Mouse (Mus musculus): ENCODE results near the gene Cmtm2b. TPM values are rescaled to one million over a fixed set of nuclear protein-coding genes. Genes with fewer than 3 reads are reported as not detected.

Cmtm2b gene
- total RNA-seq, 1 experiment from 2014 or later = not detected

GRCm38 (mm10) chr8:104342426-104342825 is 20.4 kb downstream of the Cmtm2b start:
- no peak for DNase-seq

DNA sequence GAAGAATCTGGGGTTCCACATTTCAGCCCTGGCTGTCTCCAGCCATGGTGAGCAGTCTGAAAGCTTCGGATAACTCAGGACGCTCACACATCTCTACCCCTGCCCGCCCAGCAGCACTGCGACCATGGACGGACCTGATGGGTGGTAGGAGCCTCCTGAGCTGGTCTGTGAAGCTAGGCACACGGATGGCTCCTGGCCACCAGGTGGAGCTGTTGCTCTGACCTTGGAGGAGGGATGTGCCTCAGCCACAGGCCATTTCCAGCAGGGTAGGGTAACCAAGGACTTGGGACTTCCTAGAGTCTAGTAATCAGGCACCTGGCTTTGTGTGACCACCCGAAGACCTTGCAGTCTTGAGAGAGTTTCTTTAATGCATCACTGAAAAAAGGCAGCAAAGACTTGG is 21.9 kb downstream of the Cmtm2b start:
- DNase-seq = peak; percentile 90

DNA sequence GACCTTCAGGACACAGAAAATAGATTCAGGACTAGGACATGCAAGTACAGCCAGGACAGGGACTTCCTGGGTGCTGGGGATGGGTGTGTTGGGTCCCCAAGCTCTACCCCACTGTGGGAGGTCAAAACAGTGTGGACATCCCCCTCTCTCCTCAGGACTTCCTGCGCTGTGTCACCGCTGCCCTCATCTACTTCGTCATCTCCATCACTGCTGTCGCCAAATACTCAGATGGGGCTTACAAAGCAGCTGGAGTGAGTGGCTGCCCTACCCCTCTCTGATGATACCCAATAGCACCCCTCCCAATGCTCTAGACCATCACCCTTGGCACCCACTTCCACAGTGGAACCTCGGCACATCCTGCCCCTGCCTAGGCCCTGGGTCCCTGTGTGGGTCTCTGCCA is 22.6 kb downstream of the Cmtm2b start:
- no peak for DNase-seq

- DNase-seq = peak; percentile 25
These were observed 24.7 kb downstream of the Cmtm2b start for GRCm38 (mm10) chr8:104346706-104347105.

DNA sequence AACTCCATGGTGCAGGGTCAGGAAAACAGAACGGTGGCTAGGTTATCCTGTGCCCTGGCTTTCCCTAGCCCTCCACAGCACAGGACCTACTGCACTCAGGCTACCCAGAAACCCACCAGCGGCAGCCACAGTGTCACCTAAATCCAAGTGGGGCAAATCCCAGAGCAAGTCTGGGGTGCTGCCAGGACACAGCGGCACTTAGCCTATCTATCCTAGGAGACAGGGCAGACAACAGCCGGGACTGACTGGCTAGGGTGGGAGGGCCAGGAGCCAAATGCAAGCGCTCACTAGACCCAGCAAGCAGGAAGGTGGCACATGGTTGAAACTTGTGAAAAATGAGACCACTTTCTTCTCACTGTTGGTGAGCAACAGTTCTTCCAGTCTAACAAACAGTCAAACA is 26.9 kb downstream of the Cmtm2b start:
- no peak for DNase-seq

- DNase-seq = no peak
These were observed 28.0 kb downstream of the Cmtm2b start for GRCm38 (mm10) chr8:104350047-104350446.

DNA sequence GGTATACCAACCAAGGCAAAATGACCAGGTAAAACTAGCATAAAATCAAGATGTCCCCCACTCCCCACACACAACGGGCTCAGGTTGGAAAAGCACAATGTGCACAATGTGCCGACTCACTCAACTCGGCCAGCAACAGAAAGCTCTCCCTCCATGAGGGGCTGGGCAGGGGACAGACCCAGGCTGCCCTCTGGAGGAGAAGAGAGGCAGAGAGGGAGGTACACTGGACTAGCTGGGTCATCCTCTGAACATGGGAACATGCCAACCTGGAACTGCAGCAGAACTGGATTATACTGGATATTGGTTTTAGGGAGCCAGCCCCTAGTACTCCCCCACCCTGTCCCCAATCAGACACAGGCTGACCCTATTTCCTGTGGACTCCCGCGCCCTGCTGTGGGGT is 31.2 kb downstream of the Cmtm2b start:
- no peak for DNase-seq

GRCm38 (mm10) chr8:104354504-104354903 is 32.5 kb downstream of the Cmtm2b start:
- no peak for DNase-seq

DNA sequence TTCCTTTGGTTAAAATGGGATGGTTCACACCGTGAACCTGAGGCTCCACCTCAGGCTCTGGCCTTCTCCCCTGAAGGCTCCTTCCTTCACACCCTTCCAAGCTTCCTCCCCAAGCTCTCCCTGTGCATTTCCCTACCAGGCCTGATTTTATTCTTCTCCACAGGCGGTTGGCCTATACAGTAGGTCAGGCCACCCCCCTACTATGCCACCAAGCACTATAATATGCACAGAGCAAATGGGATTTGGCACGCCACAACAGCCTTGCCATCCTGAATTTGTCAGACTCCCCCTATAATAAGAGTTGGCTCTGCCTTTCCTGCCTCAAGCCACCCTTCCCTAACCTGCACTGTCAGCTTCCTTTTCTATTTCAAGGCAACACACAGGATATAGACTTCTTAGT is 36.6 kb downstream of the Cmtm2b start:
- DNase-seq = no peak

DNA sequence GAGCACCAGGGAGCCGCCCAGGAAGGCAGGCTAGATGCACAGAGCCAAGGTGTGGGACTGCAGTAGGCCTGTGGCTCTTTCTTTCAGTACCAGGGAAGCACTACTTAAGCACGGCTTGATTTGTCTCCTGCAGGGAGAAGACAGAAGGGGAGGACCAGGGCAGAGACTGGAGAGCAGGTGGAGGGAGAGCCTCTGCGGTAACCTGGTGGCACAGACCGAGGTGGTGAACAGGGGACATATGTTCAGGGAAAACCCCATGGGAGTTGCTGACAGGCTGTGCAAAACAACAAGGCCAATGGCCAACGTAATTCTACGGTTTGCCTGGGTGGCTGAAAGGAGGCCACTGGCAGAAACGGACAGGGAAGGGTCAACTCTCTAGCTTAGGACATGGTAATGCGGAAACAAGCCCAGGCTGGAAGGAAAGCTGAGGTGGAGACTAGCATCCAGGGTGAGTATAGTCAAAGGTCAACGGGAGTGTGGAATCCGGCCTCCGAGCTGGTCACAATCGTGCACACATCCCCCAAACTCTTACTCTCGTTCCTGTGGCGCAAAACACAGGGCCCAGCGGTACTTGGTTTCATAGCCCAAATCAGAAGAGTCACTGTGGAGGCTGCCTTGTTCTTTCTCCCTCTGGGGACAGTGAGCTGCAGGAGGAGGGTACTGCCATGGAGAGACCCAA is 37.9 kb downstream of the Cmtm2b start:
- DNase-seq = no peak

DNA sequence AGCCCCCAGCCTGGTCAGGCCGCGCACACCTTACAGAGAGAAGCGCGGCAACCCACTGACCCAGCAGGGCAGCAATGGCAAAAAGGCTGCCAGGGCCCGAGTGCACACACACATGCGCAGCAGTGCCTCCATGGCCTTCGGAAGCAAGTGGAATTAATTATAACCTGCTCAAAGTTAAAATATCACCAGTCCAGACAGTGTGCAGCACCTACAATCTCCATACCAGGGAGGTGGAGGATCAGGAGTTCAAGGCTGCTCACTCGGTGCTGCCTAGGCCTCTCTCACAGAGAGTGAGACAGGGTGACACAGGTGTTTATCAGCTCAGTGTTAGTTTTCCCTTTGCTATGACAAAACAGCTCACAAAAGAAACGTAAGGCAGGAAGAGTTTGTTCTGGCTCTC is 43.7 kb downstream of the Cmtm2b start:
- no peak for DNase-seq

- no peak for DNase-seq
These were observed 45.4 kb downstream of the Cmtm2b start for GRCm38 (mm10) chr8:104367398-104367797.

- no peak for DNase-seq
These were observed 47.6 kb downstream of the Cmtm2b start for GRCm38 (mm10) chr8:104369591-104369990.

GRCm38 (mm10) chr8:104370071-104370470 is 48.0 kb downstream of the Cmtm2b start:
- no peak for DNase-seq

DNA sequence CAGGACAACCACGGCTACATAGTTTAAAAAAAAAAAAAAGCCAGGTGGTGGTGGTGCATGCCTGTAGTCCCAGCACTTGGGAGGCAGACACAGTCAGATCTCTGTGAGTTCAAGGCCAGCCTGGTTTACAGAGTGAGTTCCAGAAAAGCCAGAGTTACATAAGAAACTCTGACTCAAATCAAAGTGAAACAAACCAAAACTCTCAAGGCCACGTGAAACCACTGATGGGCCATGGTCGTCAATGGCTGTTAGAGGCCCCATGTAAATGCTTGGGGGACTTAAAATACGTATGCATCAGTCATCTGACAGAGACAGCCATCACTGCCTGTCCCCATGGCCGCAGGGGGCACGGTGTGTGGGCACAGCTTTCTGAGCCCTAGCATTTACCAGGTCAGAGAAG is 49.1 kb downstream of the Cmtm2b start:
- no peak for DNase-seq

DNA sequence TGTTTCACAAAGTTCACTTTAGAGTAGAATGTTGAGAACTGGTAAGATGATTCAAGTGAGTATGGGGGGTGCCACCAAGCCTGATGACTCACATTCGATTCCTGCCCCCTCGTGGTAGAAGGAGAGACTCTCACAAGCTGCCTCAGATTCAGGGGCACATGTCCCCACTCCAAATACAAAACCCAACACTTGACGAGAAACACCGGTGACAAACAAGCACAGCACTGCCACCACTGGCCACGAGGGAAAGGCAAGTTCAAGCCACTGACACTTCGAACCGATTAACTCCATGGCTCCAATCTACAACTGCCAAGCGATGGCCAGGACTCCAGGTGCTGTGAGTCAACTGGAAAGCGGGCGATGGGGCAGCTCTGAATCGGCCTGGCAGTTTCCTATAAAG is 51.7 kb downstream of the Cmtm2b start:
- no peak for DNase-seq

- no peak for DNase-seq
These were observed 52.2 kb downstream of the Cmtm2b start for GRCm38 (mm10) chr8:104374269-104374668.

GRCm38 (mm10) chr8:104374864-104375846 is 53.1 kb downstream of the Cmtm2b start:
- DNase-seq = no peak

DNA sequence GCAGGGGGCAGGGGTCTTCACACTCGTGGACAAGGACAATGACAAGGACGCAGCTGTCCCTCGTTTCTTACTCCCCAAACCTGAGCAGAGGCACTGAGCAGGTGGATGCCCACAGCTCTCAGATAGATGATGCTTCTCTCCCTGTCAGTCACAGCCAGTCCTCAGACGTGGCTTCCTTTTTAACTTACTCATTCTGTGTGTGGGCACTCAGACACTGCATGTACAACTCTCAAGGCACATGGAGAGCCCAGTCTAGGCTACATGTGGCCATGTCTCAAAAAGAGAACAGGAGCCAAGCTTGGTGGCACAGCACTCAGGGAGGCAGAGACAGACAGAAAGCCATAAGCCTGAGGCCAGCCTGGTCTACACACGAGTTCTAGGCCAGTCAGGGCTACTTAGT is 53.9 kb downstream of the Cmtm2b start:
- DNase-seq = no peak

DNA sequence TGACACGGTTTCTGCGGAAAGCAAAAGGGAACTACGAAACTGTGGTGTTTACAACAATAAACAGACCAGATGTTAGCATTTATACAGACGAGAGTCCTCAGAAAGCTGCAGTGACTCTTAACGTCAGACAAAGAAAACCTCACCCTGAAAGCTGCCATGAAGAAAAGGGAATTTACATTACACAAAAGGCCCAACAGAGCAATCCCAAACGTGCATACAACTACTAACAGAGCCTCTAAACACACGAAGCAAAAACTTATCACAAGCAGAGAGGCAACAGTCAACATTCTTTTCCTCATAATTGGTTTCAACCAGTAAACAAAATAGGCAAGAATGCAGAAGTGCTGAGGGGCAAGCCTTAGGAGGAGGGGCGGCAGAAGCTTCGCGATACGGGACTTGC is 54.6 kb downstream of the Cmtm2b start:
- no peak for DNase-seq

GRCm38 (mm10) chr8:104379301-104379836 is 57.3 kb downstream of the Cmtm2b start:
- DNase-seq = no peak

GRCm38 (mm10) chr8:104380269-104380668 is 58.2 kb downstream of the Cmtm2b start:
- no peak for DNase-seq

Measured in adrenal gland, postnatal 25 days (tissue).